Mouse (Mus musculus) hindbrain, embryonic 15.5 days (tissue): Measurements from ENCODE around the gene Farp1. TPM values are rescaled to one million over a fixed set of nuclear protein-coding genes. Genes with fewer than 3 reads are reported as not detected.

Source experiments
- ATAC-seq: fragments of 200-750 bp; cut with Nextera tagmentation; 2 replicates; pipeline ENCODE4 v1.8.0; 2017; ENCODE audit warnings: low read depth, moderate number of reproducible peaks, moderate TSS enrichment; ENCODE audit not compliant: low FRiP score
- H3K27ac ChIP-seq: fragments of 300-500 bp; sonication (generic); replicated peaks from 2 replicates; pipeline ENCODE4 v1.5.1; 2015; ENCODE audit warnings: mild to moderate bottlenecking, inconsistent platforms
- H3K27me3 ChIP-seq: fragments of 300-500 bp; sonication (generic); 2 replicates; pipeline ENCODE4 v1.6.1; 2015; ENCODE audit warnings: control low read depth, inconsistent platforms
- H3K36me3 ChIP-seq: fragments of 300-500 bp; sonication (generic); 2 replicates; pipeline ENCODE4 v1.6.1; 2015; ENCODE audit warnings: control low read depth, inconsistent platforms
- H3K4me1 ChIP-seq: fragments of 300-500 bp; sonication (generic); replicated peaks from 2 replicates; pipeline ENCODE4 v1.6.1; 2015; ENCODE audit warnings: control low read depth, inconsistent platforms
- H3K4me2 ChIP-seq: fragments of 300-500 bp; sonication (generic); 2 replicates; pipeline ENCODE4 v1.6.1; 2015; ENCODE audit warnings: moderate library complexity, mild to moderate bottlenecking, inconsistent platforms
- H3K4me3 ChIP-seq: fragments of 300-500 bp; sonication (generic); 2 replicates; pipeline ENCODE4 v1.5.1; 2015; ENCODE audit warnings: mild to moderate bottlenecking, inconsistent platforms
- H3K9ac ChIP-seq: fragments of 300-500 bp; sonication (generic); 2 replicates; pipeline ENCODE4 v1.6.1; 2015; ENCODE audit warnings: inconsistent platforms
- H3K9me3 ChIP-seq: fragments of 300-500 bp; sonication (generic); 2 replicates; pipeline ENCODE4 v1.6.1; 2016; ENCODE audit warnings: control low read depth, inconsistent platforms
- WGBS: fragments of 180-500 bp; shearing (Covaris S2); methylation state at CpG from one replicate; pipeline ENCODE4 v1.1.7; 2015; 5-methylcytosine and 5-hydroxymethylcytosine counted together
- polyA plus RNA-seq: library from polyadenylated mRNA; unstranded; fragments of >200 nt; fragmentation: Nextera tagmentation; extraction: Ambion mirVana; gene quantifications from 2 replicates; pipeline ENCODE4 v1.2.1, GENCODE M21; 2015

Gene Farp1
- polyA plus RNA-seq: 34.1 and 38.1 TPM in 2 replicates

GRCm38 (mm10) chr14:121034973-121035662 is at the start of gene Farp1:
Gene Farp1 (plus strand): TSS chr14:121035200.
- ATAC-seq: peak; percentile 92
- under 1% methylated on average over 50 of the region's 61 CpGs for WGBS
- H3K4me1 ChIP-seq: peaks cover 46% of the 10 kb centered on the region

GRCm38 (mm10) chr14:120989126-120989525 is 45.9 kb upstream of the Farp1 start:
- Histone ChIP-seq H3K9ac (no peak overlapping the region), H3K4me3 (no peak overlapping the region), H3K27ac (no peak overlapping the region), H3K27me3 (no peaks in the 10 kb centered on the region), H3K4me2 (no peak overlapping the region), H3K9me3 (no peaks in the 10 kb centered on the region), H3K36me3 (no peaks in the 10 kb centered on the region), H3K4me1 (no peaks in the 10 kb centered on the region)
- ATAC-seq: no peak
- 65% methylated on average over 6 of the region's 6 CpGs for WGBS

More at GRCm38 (mm10) chr14:121034973-121035662, at the start of gene Farp1:
- H3K27me3 ChIP-seq: no peaks in the 10 kb centered on the region
- peak within 1 kb of the TSS; percentile 72 for H3K4me3 ChIP-seq
- peak within 1 kb of the TSS; percentile 89 for H3K4me2 ChIP-seq
- H3K36me3 ChIP-seq: no peaks in the 10 kb centered on the region
- peak within 1 kb of the TSS; percentile 88 for H3K27ac ChIP-seq
- peak within 1 kb of the TSS; percentile 91 for H3K9ac ChIP-seq
- H3K9me3 ChIP-seq: no peaks in the 10 kb centered on the region

- no peak overlapping the region for H3K9ac ChIP-seq
- no peaks in the 10 kb centered on the region for H3K36me3 ChIP-seq
- H3K27me3 ChIP-seq: no peaks in the 10 kb centered on the region
- no peak overlapping the region for H3K27ac ChIP-seq
- no peak overlapping the region for H3K4me3 ChIP-seq
- 89% methylated on average over 5 of the region's 5 CpGs for WGBS
- no peak overlapping the region for H3K4me2 ChIP-seq
- no peaks in the 10 kb centered on the region for H3K4me1 ChIP-seq
- no peaks in the 10 kb centered on the region for H3K9me3 ChIP-seq
- ATAC-seq: no peak
Measured at GRCm38 (mm10) chr14:120997686-120998085, 37.3 kb upstream of the Farp1 start.

- Histone ChIP-seq H3K4me1 (no peaks in the 10 kb centered on the region), H3K36me3 (no peaks in the 10 kb centered on the region), H3K27ac (no peak overlapping the region), H3K9ac (no peak overlapping the region), H3K27me3 (no peaks in the 10 kb centered on the region), H3K4me2 (no peak overlapping the region), H3K4me3 (no peak overlapping the region), H3K9me3 (no peaks in the 10 kb centered on the region)
- 50% methylated on average over 12 of the region's 12 CpGs for WGBS
- ATAC-seq: no peak
Measured at GRCm38 (mm10) chr14:121000561-121001340, 34.2 kb upstream of the Farp1 start.

GRCm38 (mm10) chr14:121005621-121006020 is 29.4 kb upstream of the Farp1 start:
- Histone ChIP-seq H3K9me3 (no peaks in the 10 kb centered on the region), H3K27ac (no peak overlapping the region), H3K36me3 (no peaks in the 10 kb centered on the region), H3K9ac (no peak overlapping the region), H3K4me1 (no peaks in the 10 kb centered on the region), H3K27me3 (no peaks in the 10 kb centered on the region), H3K4me3 (no peak overlapping the region), H3K4me2 (no peak overlapping the region)
- WGBS: 94% methylated on average over 6 of the region's 6 CpGs
- no peak for ATAC-seq

- Histone ChIP-seq H3K36me3 (no peaks in the 10 kb centered on the region), H3K4me2 (no peak overlapping the region), H3K27ac (no peak overlapping the region), H3K27me3 (no peaks in the 10 kb centered on the region), H3K4me1 (no peaks in the 10 kb centered on the region), H3K9me3 (no peaks in the 10 kb centered on the region), H3K9ac (no peak overlapping the region), H3K4me3 (no peak overlapping the region)
- 96% methylated on average over 8 of the region's 8 CpGs for WGBS
- no peak for ATAC-seq
Measured at GRCm38 (mm10) chr14:121006021-121006420, 29.0 kb upstream of the Farp1 start.

GRCm38 (mm10) chr14:121015114-121015690 is 19.8 kb upstream of the Farp1 start:
- H3K4me2 ChIP-seq: no peak overlapping the region
- no peak overlapping the region for H3K4me3 ChIP-seq
- no peaks in the 10 kb centered on the region for H3K4me1 ChIP-seq
- H3K9me3 ChIP-seq: no peaks in the 10 kb centered on the region
- no peaks in the 10 kb centered on the region for H3K36me3 ChIP-seq
- H3K9ac ChIP-seq: no peak overlapping the region
- ATAC-seq: no peak
- H3K27ac ChIP-seq: no peak overlapping the region
- H3K27me3 ChIP-seq: no peaks in the 10 kb centered on the region
- 83% methylated on average over 2 of the region's 2 CpGs for WGBS

- Histone ChIP-seq H3K9me3 (no peaks in the 10 kb centered on the region), H3K4me3 (no peak overlapping the region), H3K36me3 (no peaks in the 10 kb centered on the region), H3K27me3 (no peaks in the 10 kb centered on the region), H3K27ac (no peak overlapping the region), H3K4me2 (no peak overlapping the region), H3K9ac (no peak overlapping the region), H3K4me1 (no peaks in the 10 kb centered on the region)
- no peak for ATAC-seq
- 85% methylated on average over 5 of the region's 5 CpGs for WGBS
Measured at GRCm38 (mm10) chr14:121022403-121022802, 12.6 kb upstream of the Farp1 start.

- WGBS: 82% methylated on average over 8 of the region's 8 CpGs
- Histone ChIP-seq H3K4me2 (no peak overlapping the region), H3K27me3 (no peaks in the 10 kb centered on the region), H3K36me3 (no peaks in the 10 kb centered on the region), H3K27ac (no peak overlapping the region), H3K9ac (no peak overlapping the region), H3K9me3 (no peaks in the 10 kb centered on the region), H3K4me1 (no peaks in the 10 kb centered on the region), H3K4me3 (no peak overlapping the region)
- no peak for ATAC-seq
Measured at GRCm38 (mm10) chr14:121025381-121025780, 9.6 kb upstream of the Farp1 start.

- no peaks in the 10 kb centered on the region for H3K36me3 ChIP-seq
- H3K4me3 ChIP-seq: no peak overlapping the region
- no peaks in the 10 kb centered on the region for H3K9me3 ChIP-seq
- 81% methylated on average over 2 of the region's 2 CpGs for WGBS
- no peak overlapping the region for H3K4me2 ChIP-seq
- peaks cover 13% of the 10 kb centered on the region for H3K4me1 ChIP-seq
- no peaks in the 10 kb centered on the region for H3K27me3 ChIP-seq
- no peak overlapping the region for H3K9ac ChIP-seq
- no peak for ATAC-seq
- no peak overlapping the region for H3K27ac ChIP-seq
Measured at GRCm38 (mm10) chr14:121031396-121031795, 3.6 kb upstream of the Farp1 start.

GRCm38 (mm10) chr14:121034525-121034924 is 475 bp upstream of the Farp1 start:
- 15% methylated on average over 10 of the region's 10 CpGs for WGBS
- peak overlapping the region; percentile 91 for H3K9ac ChIP-seq
- ATAC-seq: no peak

More at GRCm38 (mm10) chr14:121034525-121034924, 475 bp upstream of the Farp1 start:
- peaks cover 40% of the 10 kb centered on the region for H3K4me1 ChIP-seq
- peak overlapping the region; percentile 88 for H3K27ac ChIP-seq
- H3K36me3 ChIP-seq: no peaks in the 10 kb centered on the region
- H3K27me3 ChIP-seq: no peaks in the 10 kb centered on the region
- H3K4me3 ChIP-seq: peak overlapping the region; percentile 72
- H3K4me2 ChIP-seq: peak overlapping the region; percentile 89
- no peaks in the 10 kb centered on the region for H3K9me3 ChIP-seq
